Mouse (Mus musculus) heart, embryonic 10.5 days (tissue): ENCODE data around the gene Eif3k. TPM values are rescaled to one million over a fixed set of nuclear protein-coding genes. Genes with fewer than 3 reads are reported as not detected.
A peak's percentile ranks its signal among the peaks of the same experiment; 100 is the strongest.

Source experiments
- DNase-seq: peaks from one replicate; pipeline ENCODE4 v3.0.0-alpha.2; 2017; ENCODE audit warnings: low spot score
- H3K27ac ChIP-seq: fragments of 300-500 bp; sonication (generic); 2 replicates; pipeline ENCODE4 v1.5.1; 2016; ENCODE audit warnings: mild to moderate bottlenecking
- H3K27me3 ChIP-seq: fragments of 300-500 bp; sonication (generic); 2 replicates; pipeline ENCODE4 v1.6.1; 2016; ENCODE audit warnings: mild to moderate bottlenecking; ENCODE audit not compliant: poor library complexity, insufficient read depth, severe bottlenecking
- H3K36me3 ChIP-seq: fragments of 300-500 bp; sonication (generic); 2 replicates; pipeline ENCODE4 v1.6.1; 2016; ENCODE audit warnings: mild to moderate bottlenecking, moderate library complexity
- H3K4me1 ChIP-seq: fragments of 300-500 bp; sonication (generic); 2 replicates; pipeline ENCODE4 v1.6.1; 2016; ENCODE audit warnings: mild to moderate bottlenecking
- H3K4me3 ChIP-seq: fragments of 300-500 bp; sonication (generic); 2 replicates; pipeline ENCODE4 v1.5.1; 2016; ENCODE audit warnings: mild to moderate bottlenecking, moderate library complexity
- H3K9me3 ChIP-seq: fragments of 300-500 bp; sonication (generic); 2 replicates; pipeline ENCODE4 v1.6.1; 2016; ENCODE audit warnings: mild to moderate bottlenecking, moderate library complexity
- WGBS: fragments of 180-500 bp; shearing (Covaris S2); methylation state at CpG from one replicate; pipeline ENCODE4 v1.1.7; 2016; 5-methylcytosine and 5-hydroxymethylcytosine counted together
- polyA plus RNA-seq: library from polyadenylated mRNA; unstranded; fragments of >200 nt; fragmentation: Nextera tagmentation; extraction: Ambion mirVana; gene quantifications from 2 replicates; pipeline ENCODE4 v1.2.1, GENCODE M21; 2016

The Eif3k gene
- polyA plus RNA-seq, 1 experiment from 2014 or later = 329 TPM

DNA sequence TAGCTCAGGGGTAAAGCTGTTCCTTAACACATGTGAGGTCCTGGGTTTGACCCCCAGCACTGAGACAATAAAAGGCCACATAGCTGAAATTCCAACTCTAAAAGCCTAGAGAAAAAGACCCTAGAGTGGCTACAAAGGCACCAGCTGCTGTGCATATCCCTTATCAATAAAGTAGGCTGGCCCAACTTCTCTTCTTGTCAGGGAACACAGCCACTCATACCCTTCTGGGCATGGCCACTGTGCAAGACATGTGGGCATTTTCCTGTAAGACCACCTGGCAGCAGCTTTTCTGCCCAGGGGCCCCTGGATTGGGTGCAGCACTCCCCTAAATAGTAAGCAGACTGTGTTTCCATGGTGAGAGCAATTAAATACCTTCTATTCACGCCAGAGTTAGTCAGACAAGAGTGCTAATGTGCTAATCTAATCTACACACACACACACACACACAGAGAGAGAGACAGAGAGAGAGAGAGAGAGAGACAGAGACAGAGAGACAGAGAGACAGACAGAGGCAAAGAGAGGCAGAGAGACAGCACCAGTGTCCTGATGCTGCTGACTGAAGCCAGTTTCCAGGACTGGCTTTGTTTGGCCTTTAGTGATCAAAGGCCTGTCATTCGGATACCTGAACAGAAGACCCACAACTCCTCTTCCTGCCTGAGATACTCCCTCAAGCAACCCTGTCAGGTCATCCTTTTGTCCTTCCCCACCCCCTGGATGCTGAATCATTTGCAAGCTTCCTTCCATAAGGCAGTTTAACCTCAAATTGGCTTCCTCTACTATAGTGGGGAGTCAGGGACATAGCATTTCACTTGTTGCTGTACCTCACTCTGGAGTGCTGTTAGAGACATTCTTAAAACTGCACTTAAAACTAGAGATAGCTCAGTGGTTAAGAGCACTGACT, 27.9 kb downstream of the Eif3k start:
- DNase-seq = no peak
- Histone ChIP-seq H3K27me3 (no peaks in the 10 kb centered on the region), H3K4me3 (peak overlapping the region; percentile 25), H3K9me3 (no peaks in the 10 kb centered on the region), H3K36me3 (peaks cover 26% of the 10 kb centered on the region), H3K27ac (peak overlapping the region; percentile 83), H3K4me1 (peaks cover 92% of the 10 kb centered on the region)
- WGBS = 13% methylated on average over 2 of the region's 2 CpGs

DNA sequence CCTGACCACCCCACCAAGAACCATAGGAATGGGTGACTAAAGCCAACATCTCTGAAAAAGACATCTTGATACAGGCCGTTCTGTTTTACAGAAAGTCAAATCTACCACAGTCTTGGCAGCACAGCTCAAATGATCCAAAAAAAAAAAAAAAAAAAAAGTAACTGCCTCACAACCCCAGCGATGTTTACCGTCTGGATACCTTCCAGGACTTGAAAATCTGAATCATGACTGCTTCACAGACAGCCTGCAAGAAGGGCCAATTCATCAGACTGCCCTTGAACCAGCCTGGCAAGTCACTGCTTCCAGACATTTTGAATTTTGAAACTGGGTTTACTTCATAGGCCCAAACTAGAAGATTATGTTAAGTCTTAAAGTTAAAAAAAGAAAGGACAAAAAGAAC, 28.9 kb downstream of the Eif3k start:
- Histone ChIP-seq H3K36me3 (peaks cover 26% of the 10 kb centered on the region), H3K27ac (peak overlapping the region; percentile 83), H3K9me3 (no peaks in the 10 kb centered on the region), H3K4me3 (no peak overlapping the region), H3K4me1 (peaks cover 92% of the 10 kb centered on the region), H3K27me3 (no peaks in the 10 kb centered on the region)
- no peak for DNase-seq
- 45% methylated on average over 3 of the region's 3 CpGs for WGBS

DNA sequence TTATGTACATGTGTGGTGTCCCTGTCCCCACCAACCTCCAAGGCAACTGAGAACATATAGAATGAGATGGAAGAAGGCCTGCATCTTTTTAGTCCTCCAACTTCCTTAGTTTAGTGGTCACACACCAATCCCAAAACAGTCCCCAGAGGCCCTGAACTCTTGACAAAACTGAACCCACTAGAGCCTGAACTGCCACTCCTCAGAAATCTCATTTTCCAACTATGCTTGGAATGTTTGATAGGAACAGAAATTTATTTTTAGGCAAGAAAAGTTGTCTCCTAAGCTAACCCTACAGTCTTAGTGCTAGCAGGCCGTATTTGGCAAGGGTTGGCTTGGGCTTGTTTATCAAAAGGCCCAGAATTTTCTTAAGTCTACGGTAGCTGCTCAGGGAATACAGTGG, 29.9 kb downstream of the Eif3k start:
- no peak for DNase-seq
- Histone ChIP-seq H3K4me3 (no peak overlapping the region), H3K27me3 (no peaks in the 10 kb centered on the region), H3K4me1 (peaks cover 93% of the 10 kb centered on the region), H3K36me3 (peaks cover 26% of the 10 kb centered on the region), H3K27ac (peak overlapping the region; percentile 81), H3K9me3 (no peaks in the 10 kb centered on the region)
- WGBS = 58% methylated on average over 2 of the region's 2 CpGs

DNA sequence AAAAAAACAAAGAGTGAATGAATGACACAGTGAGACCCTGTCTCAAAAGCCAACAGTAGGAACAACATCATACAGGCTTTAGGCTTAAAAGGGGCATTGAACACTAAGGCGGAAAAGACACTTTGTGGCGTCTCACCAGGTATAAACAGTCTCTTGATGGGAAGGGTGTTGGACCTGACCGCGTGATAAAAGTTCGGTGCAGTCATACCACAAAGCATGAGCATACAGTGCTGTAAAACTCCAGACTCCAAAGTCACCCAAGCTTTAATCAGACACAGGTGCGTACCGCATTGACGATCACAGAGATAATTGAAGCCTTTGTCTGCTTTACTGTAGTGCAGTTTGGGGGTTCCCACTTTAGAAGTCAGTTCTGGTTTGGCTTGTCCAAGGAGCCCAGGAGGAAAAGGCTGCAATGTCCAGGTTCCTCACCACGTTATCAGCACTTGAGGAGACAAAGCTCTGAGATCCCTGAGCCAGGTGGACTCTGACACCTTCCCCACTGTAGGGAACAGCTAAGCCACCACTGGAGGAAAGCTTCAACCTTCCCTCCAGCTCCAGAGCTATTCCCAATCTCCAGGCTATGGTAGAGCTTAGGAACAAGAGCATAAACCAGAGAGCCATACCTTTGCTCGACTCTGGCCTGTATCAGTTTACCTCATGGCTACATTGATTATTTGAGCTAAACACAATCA, 31.2 kb downstream of the Eif3k start:
- H3K4me3 ChIP-seq = no peak overlapping the region
- H3K36me3 ChIP-seq = peaks cover 19% of the 10 kb centered on the region
- peaks cover 94% of the 10 kb centered on the region for H3K4me1 ChIP-seq
- no peaks in the 10 kb centered on the region for H3K9me3 ChIP-seq
- DNase-seq = no peak
- no peaks in the 10 kb centered on the region for H3K27me3 ChIP-seq
- WGBS = 90% methylated on average over 10 of the region's 10 CpGs
- peak overlapping the region; percentile 13; the same call in 1 of the 2 replicates for H3K27ac ChIP-seq

DNA sequence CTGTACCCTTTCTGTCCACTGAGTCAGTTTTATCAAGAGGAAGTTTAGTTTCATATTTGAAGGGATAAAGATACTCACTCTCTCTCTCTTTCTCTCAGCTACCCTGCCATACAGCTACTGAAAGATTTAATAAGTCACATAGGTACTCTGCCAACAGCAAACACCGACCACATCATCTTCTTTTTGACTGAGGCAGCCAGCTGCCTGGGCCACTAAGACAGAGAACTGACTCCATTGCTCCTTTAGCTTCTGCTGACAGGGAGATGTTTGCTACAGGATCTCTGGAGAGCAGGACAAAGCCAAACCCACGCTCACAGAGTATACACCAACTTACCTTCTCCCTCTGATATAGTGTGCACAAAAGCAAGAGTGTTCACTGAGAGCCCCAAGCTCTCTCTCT, 32.4 kb downstream of the Eif3k start:
- Histone ChIP-seq H3K4me1 (peaks cover 98% of the 10 kb centered on the region), H3K36me3 (peaks cover 17% of the 10 kb centered on the region), H3K27me3 (no peaks in the 10 kb centered on the region), H3K27ac (peak overlapping the region; percentile 85), H3K4me3 (no peak overlapping the region), H3K9me3 (no peaks in the 10 kb centered on the region)
- no peak for DNase-seq
- WGBS = 85% methylated on average over 2 of the region's 2 CpGs

DNA sequence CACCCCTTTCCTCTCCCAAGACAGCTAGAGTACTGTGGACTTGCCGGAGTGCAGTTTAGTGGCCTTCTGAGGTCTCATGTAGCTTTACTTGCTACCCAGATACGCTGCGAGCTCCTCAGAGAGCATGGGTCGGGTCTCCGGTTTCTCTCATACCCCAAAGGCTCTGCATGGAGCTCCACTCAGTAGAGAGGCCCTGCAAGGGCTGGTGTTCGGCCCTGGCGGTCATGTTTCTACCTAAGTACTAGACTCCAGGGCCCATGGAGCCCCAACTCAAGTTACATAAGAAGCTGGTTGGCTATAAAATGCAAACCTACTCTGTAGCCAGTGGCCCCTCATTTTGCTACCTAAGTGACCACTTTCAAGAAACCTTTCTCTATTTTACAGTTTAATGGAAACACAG, 32.9 kb downstream of the Eif3k start:
- H3K36me3 ChIP-seq = peaks cover 17% of the 10 kb centered on the region
- H3K27me3 ChIP-seq = no peaks in the 10 kb centered on the region
- H3K4me1 ChIP-seq = peaks cover 98% of the 10 kb centered on the region
- WGBS = 84% methylated on average over 7 of the region's 7 CpGs
- H3K4me3 ChIP-seq = no peak overlapping the region
- peak overlapping the region; percentile 85 for H3K27ac ChIP-seq
- no peaks in the 10 kb centered on the region for H3K9me3 ChIP-seq
- no peak for DNase-seq

DNA sequence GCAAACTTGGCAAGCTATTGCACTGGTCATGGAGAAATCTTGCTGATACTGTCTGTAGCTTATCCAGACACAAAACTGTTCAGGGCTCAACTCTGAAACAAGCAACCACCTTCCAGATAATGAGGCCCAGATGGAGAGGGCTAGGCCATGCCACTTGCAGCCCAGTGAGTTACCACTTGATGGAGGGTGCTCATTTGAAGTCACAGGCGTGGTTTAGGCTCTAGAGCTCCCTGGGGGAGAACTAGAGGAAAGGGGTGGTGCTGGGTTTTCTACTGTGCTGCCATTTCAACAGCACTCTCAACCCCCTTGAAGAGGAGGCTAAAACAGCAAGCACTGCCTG, 35.4 kb downstream of the Eif3k start:
- WGBS = 4% methylated on average over 1 of the region's 1 CpGs
- H3K4me3 ChIP-seq = no peak overlapping the region
- H3K4me1 ChIP-seq = peaks cover 96% of the 10 kb centered on the region

DNA sequence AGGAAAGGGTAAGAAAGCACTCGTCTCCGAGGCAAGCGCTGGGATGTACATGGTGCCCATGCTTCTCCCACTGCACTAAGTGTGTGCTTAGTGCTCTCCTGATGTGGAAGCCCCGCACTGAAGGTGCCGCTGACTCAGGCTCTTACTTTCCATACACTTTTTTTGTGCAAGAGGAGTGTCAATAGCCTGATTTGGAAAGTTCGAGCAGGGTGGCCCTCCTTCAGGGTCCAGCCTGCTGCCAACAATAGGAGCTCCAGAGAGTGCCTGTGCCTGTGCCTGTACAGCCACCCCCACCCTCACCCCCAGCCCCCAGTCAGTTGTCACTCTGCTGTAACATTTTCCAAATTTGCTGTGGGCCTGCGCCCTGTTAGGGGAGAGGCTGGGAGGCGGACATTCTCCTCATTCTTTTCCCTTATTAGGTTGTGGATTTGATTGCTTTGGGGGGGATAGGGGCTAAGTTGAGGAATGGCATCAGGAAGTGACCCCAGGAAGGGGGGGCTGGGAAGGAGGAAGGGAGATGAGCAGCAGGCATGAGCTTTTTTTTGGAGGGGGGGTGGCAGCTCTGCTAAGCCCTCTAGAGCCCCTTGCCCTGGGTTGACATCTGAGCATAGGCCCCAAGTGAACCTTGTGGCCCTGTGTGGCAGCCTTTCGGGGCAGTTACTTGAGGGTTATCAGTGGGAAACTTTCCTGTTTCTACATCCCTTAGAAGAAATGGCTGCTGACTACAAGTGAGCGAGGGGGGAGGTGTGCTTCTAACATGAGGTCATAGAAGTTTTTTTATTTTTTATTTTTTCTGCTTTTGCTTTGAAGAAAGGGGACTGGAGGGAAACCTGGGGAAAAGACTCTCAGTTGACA, 36.0 kb downstream of the Eif3k start:
- Histone ChIP-seq H3K36me3 (peaks cover 25% of the 10 kb centered on the region), H3K4me3 (peak overlapping the region; percentile 35), H3K27me3 (no peaks in the 10 kb centered on the region), H3K9me3 (no peaks in the 10 kb centered on the region), H3K27ac (peak overlapping the region; percentile 94), H3K4me1 (peaks cover 96% of the 10 kb centered on the region)
- 4% methylated on average over 10 of the region's 10 CpGs for WGBS
- peak; percentile 93 for DNase-seq

More for the DNA sequence above, 35.4 kb downstream of the Eif3k start:
- DNase-seq = no peak
- H3K36me3 ChIP-seq = peaks cover 30% of the 10 kb centered on the region
- H3K9me3 ChIP-seq = no peaks in the 10 kb centered on the region
- H3K27ac ChIP-seq = peak overlapping the region; percentile 94
- no peaks in the 10 kb centered on the region for H3K27me3 ChIP-seq

DNA sequence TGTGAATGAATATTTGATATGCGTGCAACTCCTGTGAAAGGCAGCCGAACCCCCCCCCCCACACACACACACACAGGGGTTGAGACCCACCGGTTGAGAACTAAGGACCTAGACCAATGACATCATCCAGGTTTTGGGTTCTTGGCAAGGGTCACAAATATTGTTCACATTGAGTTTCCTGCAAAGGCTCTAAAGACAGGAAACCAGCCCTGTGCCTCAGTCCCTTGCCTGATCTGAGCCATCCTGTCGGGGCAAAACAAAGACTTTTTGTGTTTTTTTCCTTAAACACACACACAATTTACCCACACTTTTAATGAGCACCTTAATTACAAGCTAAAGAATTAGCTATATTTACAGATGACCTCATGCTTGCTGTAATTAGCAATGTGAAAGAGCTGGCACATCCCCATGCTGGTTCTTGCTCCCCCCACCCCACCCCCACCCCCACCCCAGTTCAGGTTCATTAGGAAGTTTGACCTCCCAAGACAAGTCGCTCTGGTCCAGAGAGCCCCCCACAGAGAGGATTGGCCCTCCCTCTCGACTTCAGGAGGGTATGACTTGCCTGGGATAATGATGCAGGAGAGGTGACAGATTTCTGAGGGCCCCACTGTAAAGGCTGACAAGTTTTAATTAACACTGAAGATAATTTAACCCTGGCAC, 36.8 kb downstream of the Eif3k start:
- 45% methylated on average over 6 of the region's 6 CpGs for WGBS
- no peak for DNase-seq
- H3K27ac ChIP-seq = peak overlapping the region; percentile 94
- H3K4me3 ChIP-seq = peak overlapping the region; percentile 35; the same call in 1 of the 2 replicates
- no peaks in the 10 kb centered on the region for H3K9me3 ChIP-seq
- H3K36me3 ChIP-seq = peaks cover 25% of the 10 kb centered on the region
- peaks cover 96% of the 10 kb centered on the region for H3K4me1 ChIP-seq
- H3K27me3 ChIP-seq = no peaks in the 10 kb centered on the region

DNA sequence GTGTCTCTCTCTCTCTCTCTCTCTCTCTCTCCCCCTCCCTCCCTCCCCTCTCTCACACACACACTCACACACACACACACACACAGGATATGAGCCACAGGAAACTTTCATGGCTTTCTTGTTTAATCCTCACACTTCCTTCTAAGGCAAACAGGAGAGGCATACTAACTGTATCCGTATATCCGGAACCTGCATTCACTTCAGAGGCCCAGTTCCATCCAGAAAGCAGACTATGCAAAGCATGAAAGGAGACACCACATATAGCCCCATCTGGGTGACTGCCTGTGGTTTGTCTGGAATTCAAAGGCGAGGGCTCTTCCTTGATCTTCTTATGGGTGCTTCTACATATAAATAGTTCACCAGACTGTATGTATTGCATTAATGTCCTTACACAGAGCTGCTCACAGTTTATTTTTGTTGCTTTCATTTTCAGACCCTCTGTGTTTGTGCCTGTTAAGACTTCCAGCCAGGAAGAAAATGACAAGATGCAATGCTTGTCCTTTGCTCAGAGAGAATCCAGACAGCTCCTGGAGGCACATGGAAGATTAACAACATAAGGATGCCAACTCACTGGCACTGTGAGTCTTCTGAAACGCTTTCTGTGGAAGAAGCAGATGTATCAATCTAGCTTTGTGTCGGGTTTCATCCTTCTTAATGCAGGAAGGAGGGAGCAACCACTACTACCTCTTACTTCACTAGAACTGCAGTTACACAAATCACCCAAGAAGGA, 38.0 kb downstream of the Eif3k start:
- WGBS = 47% methylated on average over 5 of the region's 5 CpGs
- no peak overlapping the region for H3K4me3 ChIP-seq
- no peak for DNase-seq
- H3K4me1 ChIP-seq = peaks cover 96% of the 10 kb centered on the region
- H3K9me3 ChIP-seq = no peaks in the 10 kb centered on the region
- peaks cover 19% of the 10 kb centered on the region; the same call in 1 of the 2 replicates for H3K36me3 ChIP-seq
- no peaks in the 10 kb centered on the region for H3K27me3 ChIP-seq
- H3K27ac ChIP-seq = peak overlapping the region; percentile 94

DNA sequence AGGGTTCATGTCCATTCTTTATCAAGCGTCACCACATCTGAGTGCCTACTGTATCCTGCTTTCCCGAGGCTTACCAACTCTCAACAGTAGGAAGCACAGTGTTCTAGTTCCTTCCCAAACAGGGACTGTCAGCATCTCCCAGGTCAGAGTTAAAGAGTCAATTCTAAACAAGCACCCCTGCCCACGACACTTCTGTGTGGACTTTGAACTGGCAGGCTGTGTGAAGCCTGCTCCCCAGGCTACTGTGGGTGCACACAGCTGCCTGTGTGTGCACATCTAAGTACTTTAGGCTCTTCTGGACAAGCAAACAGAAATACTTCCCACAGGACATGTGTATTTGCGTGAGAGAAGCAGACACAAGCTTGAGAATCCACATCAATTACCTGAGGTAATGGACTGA, 40.1 kb downstream of the Eif3k start:
- DNase-seq = no peak
- WGBS = 55% methylated on average over 4 of the region's 4 CpGs
- H3K36me3 ChIP-seq = peaks cover 21% of the 10 kb centered on the region; the same call in 1 of the 2 replicates
- H3K27me3 ChIP-seq = no peaks in the 10 kb centered on the region
- no peak overlapping the region for H3K4me3 ChIP-seq
- peak overlapping the region; percentile 94 for H3K27ac ChIP-seq
- peaks cover 94% of the 10 kb centered on the region for H3K4me1 ChIP-seq
- no peaks in the 10 kb centered on the region for H3K9me3 ChIP-seq

DNA sequence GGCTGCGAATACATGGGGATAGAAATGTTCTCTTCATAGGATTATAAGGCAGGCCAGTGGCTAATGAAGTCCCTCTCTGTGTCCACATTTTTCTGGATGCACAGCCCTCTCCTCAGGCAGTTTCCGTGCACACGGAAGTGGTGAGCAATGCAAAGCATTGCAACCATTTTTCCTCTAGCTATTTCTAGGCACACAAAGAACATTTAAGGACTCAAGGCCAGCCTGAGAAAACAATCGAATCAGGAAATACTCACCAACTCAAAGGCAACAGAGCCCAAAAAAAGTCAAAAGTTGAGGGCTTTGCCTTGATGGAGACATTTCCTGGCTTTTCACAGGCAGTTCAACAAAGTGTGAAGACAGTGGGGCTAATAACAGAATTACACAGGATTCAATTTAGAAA, 40.5 kb downstream of the Eif3k start:
- H3K4me1 ChIP-seq = peaks cover 94% of the 10 kb centered on the region
- H3K9me3 ChIP-seq = no peaks in the 10 kb centered on the region
- 49% methylated on average over 4 of the region's 4 CpGs for WGBS
- peak overlapping the region; percentile 94 for H3K27ac ChIP-seq
- peaks cover 22% of the 10 kb centered on the region; the same call in 1 of the 2 replicates for H3K36me3 ChIP-seq
- DNase-seq = no peak
- H3K27me3 ChIP-seq = no peaks in the 10 kb centered on the region
- no peak overlapping the region for H3K4me3 ChIP-seq
